Mouse (Mus musculus) heart, postnatal 0 days (tissue): ENCODE data around the gene Abhd6.

ENCODE experiments used
- CTCF ChIP-seq: IDR thresholded peaks from 2 replicates; pipeline ENCODE4 v1.5.1; 2016; ENCODE audit warnings: antibody characterized with exemption, control low read depth, low read depth
- EP300 ChIP-seq: IDR thresholded peaks from 2 replicates; pipeline ENCODE4 v1.6.1; 2016; ENCODE audit warnings: antibody characterized with exemption, low read depth

GRCm38 (mm10) chr14:8007923-8008322 lies 5.2 kb downstream of the Abhd6 start:
- TF ChIP-seq CTCF (no peak), EP300 (no peak)
